Mouse (Mus musculus): Measurements from ENCODE around the gene Foxj1. TPM values are rescaled to one million over a fixed set of nuclear protein-coding genes. Genes with fewer than 3 reads are reported as not detected.

The Foxj1 gene
- total RNA-seq, 2 experiments from 2014 or later: 2.7 to 3.9 TPM

GRCm38 (mm10) chr11:116347955-116348354, 12.8 kb upstream of the Foxj1 start:
- intact Hi-C loops (cut with DNase I): no loop called here
- DNase-seq (ENCODE audit: extremely low spot score in 1 of 2, low spot score in 2 of 2): no peak

GRCm38 (mm10) chr11:116347012-116347411, 11.8 kb upstream of the Foxj1 start:
- intact Hi-C loops (cut with DNase I): no loop called here
- no peak for DNase-seq (ENCODE audit: extremely low spot score in 1 of 2, low spot score in 2 of 2)

GRCm38 (mm10) chr11:116342069-116342791, 7.0 kb upstream of the Foxj1 start:
- DNase-seq (ENCODE audit: extremely low spot score in 1 of 2, low spot score in 2 of 2): peak in 1 of 2 experiments; percentile 33
- intact Hi-C loops (cut with DNase I): no loop called here

GRCm38 (mm10) chr11:116337531-116337930, 2.3 kb upstream of the Foxj1 start:
- no peak for DNase-seq (ENCODE audit: extremely low spot score in 1 of 2, low spot score in 2 of 2)
- intact Hi-C loops (cut with DNase I): no loop called here

- no peak for DNase-seq (ENCODE audit: extremely low spot score in 1 of 2, low spot score in 2 of 2)
- intact Hi-C loops (cut with DNase I): no loop called here
These were observed 1.8 kb upstream of the Foxj1 start for GRCm38 (mm10) chr11:116337000-116337399.

GRCm38 (mm10) chr11:116336393-116336792, 1.2 kb upstream of the Foxj1 start:
- intact Hi-C loops (cut with DNase I): no loop called here
- no peak for DNase-seq (ENCODE audit: extremely low spot score in 1 of 2, low spot score in 2 of 2)

- DNase-seq (ENCODE audit: extremely low spot score in 1 of 2, low spot score in 2 of 2): peak in 1 of 2 experiments; percentile 39
- intact Hi-C loops (cut with DNase I): no loop called here
These were observed 799 bp downstream of the Foxj1 start for GRCm38 (mm10) chr11:116334417-116334782.

GRCm38 (mm10) chr11:116333526-116334416, 1.4 kb downstream of the Foxj1 start:
- DNase-seq (ENCODE audit: extremely low spot score in 1 of 2, low spot score in 2 of 2): peak in 1 of 2 experiments; percentile 51
- intact Hi-C loops (cut with DNase I): no loop called here

- intact Hi-C loops (cut with DNase I): no loop called here
- DNase-seq (ENCODE audit: extremely low spot score in 1 of 2, low spot score in 2 of 2): no peak
These were observed 2.3 kb downstream of the Foxj1 start for GRCm38 (mm10) chr11:116332983-116333270.

- peak in 1 of 2 experiments; percentile 78 for DNase-seq (ENCODE audit: extremely low spot score in 1 of 2, low spot score in 2 of 2)
- intact Hi-C loops (cut with DNase I): no loop called here
These were observed 2.8 kb downstream of the Foxj1 start for GRCm38 (mm10) chr11:116332232-116332982.

GRCm38 (mm10) chr11:116330211-116330518, 5.0 kb downstream of the Foxj1 start:
- DNase-seq (ENCODE audit: extremely low spot score in 1 of 2, low spot score in 2 of 2): no peak
- intact Hi-C loops (cut with DNase I): no loop called here

GRCm38 (mm10) chr11:116329314-116330210, 5.6 kb downstream of the Foxj1 start:
- peak in 1 of 2 experiments; percentile 74 for DNase-seq (ENCODE audit: extremely low spot score in 1 of 2, low spot score in 2 of 2)
- intact Hi-C loops (cut with DNase I): no loop called here

- DNase-seq (ENCODE audit: extremely low spot score in 1 of 2, low spot score in 2 of 2): peak in 1 of 2 experiments; percentile 34
- intact Hi-C loops (cut with DNase I): no loop called here
These were observed 8.1 kb downstream of the Foxj1 start for GRCm38 (mm10) chr11:116326963-116327603.

- peak; percentile 68 to 92 for DNase-seq (ENCODE audit: extremely low spot score in 1 of 2, low spot score in 2 of 2)
- intact Hi-C loops (cut with DNase I): loop anchor here (1.0 to 5.0 kb wide), 2 partner anchors 127 to 143 kb away; no protein-coding TSS in a partner anchor
These were observed 16.2 kb downstream of the Foxj1 start for GRCm38 (mm10) chr11:116318719-116319659.

- intact Hi-C loops (cut with DNase I): no loop called here
- DNase-seq (ENCODE audit: extremely low spot score in 1 of 2, low spot score in 2 of 2): peak in 1 of 2 experiments; percentile 17
These were observed 22.8 kb downstream of the Foxj1 start for GRCm38 (mm10) chr11:116312359-116312758.

- DNase-seq (ENCODE audit: extremely low spot score in 1 of 2, low spot score in 2 of 2): peak; percentile 47 to 55
- intact Hi-C loops (cut with DNase I): no loop called here
These were observed 24.0 kb downstream of the Foxj1 start for GRCm38 (mm10) chr11:116311169-116311568.

GRCm38 (mm10) chr11:116309601-116310000, 25.6 kb downstream of the Foxj1 start:
- DNase-seq (ENCODE audit: extremely low spot score in 1 of 2, low spot score in 2 of 2): no peak
- intact Hi-C loops (cut with DNase I): no loop called here

Measured in left cerebral cortex, postnatal 10 days (tissue).